Mouse (Mus musculus) urinary bladder, postnatal 4 days (tissue): ENCODE data around the gene Mtm1.

Source experiments
- DNase-seq, 2 experiments: peaks; one replicate each; pipeline ENCODE4 v3.0.0; 2021 to 2022; ENCODE audit warnings: low spot score in 2 of 2

Mtm1 gene

GRCm38 (mm10) chrX:71210467-71210866 is at the start of gene Mtm1:
Mtm1 (plus strand) TSS chrX:71210767.
- no peak for DNase-seq

DNA sequence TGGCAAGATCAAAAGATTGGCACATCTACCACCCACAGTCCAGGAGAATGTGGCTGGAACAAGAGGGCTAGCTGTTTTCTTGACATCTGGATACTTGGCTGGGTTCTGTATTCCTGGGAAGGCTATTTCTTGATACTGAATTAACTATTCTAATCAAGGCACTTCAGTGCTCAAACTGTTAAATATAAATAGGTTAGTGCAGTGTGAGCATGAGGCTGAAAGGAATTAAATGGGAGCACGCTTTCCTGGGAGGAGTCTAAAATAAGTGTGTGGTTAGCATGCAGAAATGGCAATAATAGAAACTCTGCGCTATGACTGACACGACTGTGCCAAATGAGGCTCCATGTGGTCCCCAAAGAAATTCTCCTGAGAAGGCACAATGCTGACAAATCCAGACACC is 29.0 kb upstream of the Mtm1 start:
- no peak for DNase-seq

- DNase-seq, result no peak
Observed at GRCm38 (mm10) chrX:71183671-71184070, 26.9 kb upstream of the Mtm1 start.

DNA sequence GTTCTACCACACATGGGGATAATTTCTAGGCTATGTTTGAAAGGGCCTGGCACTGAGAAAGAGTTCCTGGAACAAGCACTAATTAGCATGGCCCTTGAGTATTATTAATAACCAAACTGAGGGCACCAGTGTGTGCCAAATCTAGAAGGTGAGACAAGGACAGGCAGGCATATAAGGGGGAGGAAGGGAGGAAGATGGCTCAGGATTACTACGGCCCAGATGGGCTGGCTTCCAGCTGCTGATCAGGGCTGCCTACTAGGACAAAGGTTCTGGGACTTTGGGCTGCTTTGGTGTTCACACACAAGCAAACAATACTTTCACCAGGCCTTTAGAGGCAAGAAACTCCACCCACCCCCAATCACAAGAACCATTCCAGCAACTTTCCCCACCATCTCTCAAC is 24.2 kb upstream of the Mtm1 start:
- no peak for DNase-seq

DNA sequence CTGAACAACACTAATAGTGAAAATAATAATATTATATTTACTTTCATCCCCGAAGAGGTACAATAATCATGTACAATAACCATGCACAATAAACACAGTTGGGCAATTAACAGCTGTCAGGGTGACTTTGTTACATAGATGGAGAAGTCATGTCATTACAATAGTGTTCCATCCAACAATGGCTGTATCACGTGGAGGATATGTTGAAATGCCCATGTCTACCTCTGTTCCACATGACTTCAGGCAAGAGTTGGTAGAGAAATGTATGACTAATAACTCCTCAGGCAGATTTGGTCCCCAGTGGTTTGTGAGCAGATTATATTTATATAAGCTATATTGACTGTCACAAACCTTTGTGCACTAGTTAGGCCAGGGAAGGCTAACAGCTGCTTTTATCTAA is 5.8 kb upstream of the Mtm1 start:
- no peak for DNase-seq

- no peak for DNase-seq
Observed at GRCm38 (mm10) chrX:71205821-71206542, 4.6 kb upstream of the Mtm1 start.

DNA sequence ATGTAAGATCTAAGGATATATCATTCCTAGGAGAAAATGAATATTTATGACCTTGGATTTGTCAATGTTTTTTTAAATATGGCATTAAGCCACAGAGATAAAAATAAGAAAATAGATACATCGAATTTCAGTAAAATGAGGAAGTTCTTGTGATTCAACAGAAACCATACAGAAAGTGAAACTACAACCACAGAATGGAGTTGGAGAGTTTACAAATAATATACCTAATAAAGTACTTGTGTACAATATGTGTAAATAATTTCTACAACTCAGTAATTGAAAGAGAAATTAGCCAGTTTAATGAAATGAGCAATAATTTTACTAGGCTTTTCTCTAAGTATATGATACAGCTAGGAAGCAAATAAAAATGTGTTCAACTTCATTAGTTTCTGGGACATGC is 4.0 kb upstream of the Mtm1 start:
- DNase-seq, result no peak

DNA sequence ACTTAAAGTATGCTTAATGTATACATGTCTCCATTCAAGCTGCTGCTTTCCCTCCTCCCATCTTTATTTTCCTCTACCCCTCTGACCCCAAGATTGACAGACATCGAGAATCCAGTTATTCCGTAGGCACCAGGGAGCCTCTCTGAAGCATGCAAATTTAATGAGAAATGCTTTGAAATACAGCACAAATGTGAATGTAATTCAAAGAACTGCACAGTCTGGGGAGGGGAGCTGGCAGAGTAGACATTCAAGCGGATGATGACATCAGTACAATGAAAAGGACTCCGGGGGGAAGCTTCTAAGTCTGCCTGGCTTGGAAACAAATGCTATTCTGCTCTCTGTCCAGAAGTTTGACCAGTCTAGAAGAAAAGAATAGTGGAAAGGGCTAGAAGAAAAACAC is 2.3 kb downstream of the Mtm1 start:
- DNase-seq, result no peak

GRCm38 (mm10) chrX:71214441-71215112 is 4.0 kb downstream of the Mtm1 start:
- DNase-seq, result peak; percentile 77 to 84

DNA sequence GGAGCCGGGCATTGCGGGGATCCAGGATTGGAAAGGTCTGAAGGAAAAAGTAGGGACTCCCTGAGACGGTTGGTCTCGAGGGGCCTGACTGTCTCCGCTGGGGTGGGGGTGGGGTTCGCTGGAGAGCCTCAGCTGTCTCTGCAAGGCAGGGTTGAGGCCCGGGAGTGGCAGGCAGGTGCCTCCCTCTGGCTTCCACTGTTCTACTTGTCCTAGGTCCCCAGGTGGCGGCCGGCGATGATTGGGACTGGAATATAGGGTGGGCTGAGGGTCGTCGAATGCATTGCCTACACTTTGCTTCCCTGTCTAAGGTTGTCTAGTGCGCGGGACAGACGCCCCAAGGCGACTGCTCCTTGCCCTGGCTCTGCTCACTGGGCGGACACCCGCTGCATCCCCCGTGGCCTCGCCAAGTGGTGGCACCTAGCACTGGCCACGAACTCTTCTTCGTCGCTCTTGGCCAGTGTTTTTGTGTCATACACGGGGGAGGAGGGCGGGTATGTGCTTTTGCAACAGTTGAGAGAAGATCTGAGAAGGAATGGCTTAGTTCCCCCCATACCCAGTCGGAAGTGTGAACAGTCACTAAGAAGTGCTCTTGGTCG is 4.6 kb downstream of the Mtm1 start:
- no peak for DNase-seq

- DNase-seq, result no peak
Observed at GRCm38 (mm10) chrX:71216879-71217278, 6.3 kb downstream of the Mtm1 start.

DNA sequence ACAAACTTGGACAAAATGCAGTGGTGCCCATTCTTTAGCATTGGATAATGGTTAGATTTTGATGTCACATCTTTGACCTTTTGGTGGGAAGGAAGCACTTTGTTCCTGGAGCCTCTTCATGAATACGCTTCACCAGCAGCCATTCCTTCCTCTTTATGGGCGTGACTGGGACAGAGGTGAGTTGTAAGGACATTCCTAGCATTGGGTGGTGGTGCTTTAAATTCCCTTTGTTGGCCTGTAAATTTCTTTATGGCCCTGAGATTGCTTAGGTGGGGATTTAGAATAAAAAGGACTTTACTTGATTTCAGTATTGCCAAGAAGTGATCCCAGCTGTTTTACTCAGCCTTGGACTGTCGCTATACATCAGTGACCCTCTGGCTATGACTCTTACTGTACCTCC is 8.3 kb downstream of the Mtm1 start:
- no peak for DNase-seq

- DNase-seq, result no peak
Observed at GRCm38 (mm10) chrX:71220896-71221295, 10.3 kb downstream of the Mtm1 start.

- DNase-seq, result no peak
Observed at GRCm38 (mm10) chrX:71222648-71223408, 12.3 kb downstream of the Mtm1 start.

DNA sequence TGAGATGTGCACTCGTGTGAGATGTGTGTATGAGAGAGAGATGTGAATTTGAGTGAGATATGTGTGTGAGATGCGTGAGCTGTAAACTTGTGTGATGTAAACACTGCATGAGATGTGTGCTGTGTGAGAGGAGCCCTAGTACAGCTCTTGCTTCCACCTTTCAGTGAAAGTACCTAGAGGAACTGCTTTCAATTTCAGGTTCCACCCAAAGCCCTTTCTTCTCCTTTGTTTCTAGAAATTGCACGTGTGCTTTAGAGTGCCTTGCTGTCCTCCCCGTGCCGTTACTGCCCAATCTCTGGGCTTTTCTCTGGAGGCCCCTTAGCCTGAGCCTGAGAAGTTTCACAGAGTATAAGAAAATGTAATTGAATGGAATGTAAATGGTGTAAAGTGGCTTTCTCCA is 16.3 kb downstream of the Mtm1 start:
- DNase-seq, result no peak

GRCm38 (mm10) chrX:71228200-71228599 is 17.6 kb downstream of the Mtm1 start:
- no peak for DNase-seq

DNA sequence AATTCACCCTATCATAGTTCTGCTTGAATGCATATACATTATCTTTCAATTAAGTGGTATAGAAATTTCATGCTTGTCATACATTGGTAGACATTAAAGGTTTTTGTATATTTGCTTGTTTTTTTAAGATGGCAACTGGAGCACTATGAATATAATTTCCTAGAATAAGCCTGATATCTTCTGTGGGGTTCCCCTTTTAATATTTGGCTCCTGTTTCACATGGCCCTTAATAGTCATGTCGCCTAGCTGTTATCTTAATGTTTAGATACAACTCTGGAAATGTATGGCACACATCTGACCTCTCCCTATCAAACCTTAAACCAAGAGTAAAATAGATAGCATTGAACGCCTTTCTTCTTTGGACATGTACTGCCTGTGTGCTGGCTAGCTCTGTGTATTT is 20.3 kb downstream of the Mtm1 start:
- no peak for DNase-seq

DNA sequence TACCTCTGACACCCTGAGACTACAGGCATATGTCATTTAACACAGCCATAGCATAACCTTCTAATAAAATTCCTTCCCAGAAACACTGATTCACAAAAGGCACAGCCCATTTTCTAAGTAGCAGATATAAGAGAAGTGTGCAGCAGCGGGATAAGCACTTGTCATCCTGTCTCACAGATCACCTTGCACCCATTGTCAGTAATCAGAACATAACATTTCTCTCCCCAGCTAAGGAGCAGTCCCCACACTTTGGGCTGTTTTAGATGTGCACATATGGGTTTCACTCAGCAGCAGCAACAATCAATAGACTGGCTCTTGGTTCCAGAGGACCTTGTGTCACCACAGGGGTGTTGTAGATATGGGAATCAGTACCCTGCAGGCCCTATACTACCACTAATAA is 45.9 kb downstream of the Mtm1 start:
- DNase-seq, result no peak

GRCm38 (mm10) chrX:71260857-71261256 is 50.3 kb downstream of the Mtm1 start:
- no peak for DNase-seq

GRCm38 (mm10) chrX:71264316-71264715 is 53.7 kb downstream of the Mtm1 start:
- DNase-seq, result no peak

GRCm38 (mm10) chrX:71268972-71269371 is 58.4 kb downstream of the Mtm1 start:
- DNase-seq, result no peak

GRCm38 (mm10) chrX:71274150-71274549 is 63.6 kb downstream of the Mtm1 start:
- no peak for DNase-seq
